16 mouse cellular contexts compared by ENCODE assay signal in the genomic region with DNA sequence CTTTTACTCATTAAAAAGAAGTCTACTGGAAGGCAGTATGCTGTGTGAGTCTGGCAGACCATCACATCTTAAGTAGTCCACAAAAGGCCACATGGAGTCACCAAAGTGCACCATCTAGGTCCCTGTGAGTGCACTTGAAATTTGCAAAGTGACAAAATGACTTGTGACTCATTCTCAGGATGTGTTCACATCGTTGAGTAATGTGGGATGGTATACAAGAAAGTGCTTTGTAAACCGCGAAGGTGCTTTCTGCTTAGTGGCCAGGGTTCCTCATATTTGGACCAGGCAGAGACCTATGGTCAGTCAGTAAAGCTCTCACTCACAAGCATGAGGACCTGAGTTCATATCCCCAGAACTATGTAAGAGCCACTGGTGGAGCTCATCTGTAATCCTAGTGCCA.
"Had no signal": no experiment of that assay in that cellular context is flagged by ENCODE, and none has a peak within 500 bp of the region (broad histone marks: within the 10 kb centered on the region; RNA-seq: fewer than 3 reads in every experiment).

No protein-coding gene starts in this region.

- ATAC-seq: liver, embryonic 12.5 days; liver, postnatal 0 days; lung, postnatal 0 days; midbrain, embryonic 13.5 days; midbrain, embryonic 15.5 days; midbrain, embryonic 16.5 days had no signal

- DNase-seq: left cerebral cortex, postnatal 4 days; liver; liver, embryonic 13.5 days; liver, postnatal 0 days; lung, adult 18-20 months; lung, adult 2 months; lung, embryonic 14.5 days; lung, postnatal 14 days; lung, postnatal 36 days; lung, postnatal 4 days; midbrain, embryonic 14.5 days had no signal
